ENCODE assay signal across 15 mouse cellular contexts in the genomic region with DNA sequence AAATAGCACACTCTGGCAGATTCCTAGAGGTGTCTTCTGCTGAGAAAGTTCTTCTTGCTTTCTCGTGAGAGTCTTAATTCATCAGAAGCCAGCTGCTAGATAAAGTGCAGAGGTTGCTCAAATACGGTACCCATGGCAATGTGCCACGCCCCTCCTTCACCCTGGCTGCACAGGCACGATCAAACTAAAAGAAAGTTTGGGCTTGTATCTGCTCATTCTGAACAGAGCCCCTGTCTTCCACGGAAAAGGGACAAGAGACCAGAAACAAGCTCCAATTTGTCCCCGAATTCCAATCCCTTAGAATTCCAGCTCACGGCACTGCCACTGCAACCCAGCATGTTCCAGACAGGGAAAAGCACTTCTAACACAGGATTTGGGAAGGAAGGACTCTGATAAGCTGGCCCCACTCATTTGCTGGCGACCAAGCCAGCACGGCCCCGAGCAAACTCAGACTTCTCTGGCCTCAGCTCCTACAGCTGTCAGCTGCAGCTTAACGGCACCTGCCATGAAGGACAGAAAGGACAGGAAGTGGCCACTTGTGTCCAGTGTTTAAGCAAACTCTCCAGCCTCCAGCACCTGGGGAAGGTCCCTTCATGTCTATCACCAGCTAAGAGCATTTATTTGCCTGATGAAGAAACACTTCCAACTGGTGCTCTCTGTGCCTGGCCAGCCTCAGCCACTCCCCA. TPM values are rescaled to one million over a fixed set of nuclear protein-coding genes. Genes with fewer than 3 reads are reported as not detected.
DNase-seq lines count a peak whose midpoint lies in the region; TF ChIP-seq lines count a peak whose summit lies in the region.
"Had no signal": no experiment of that assay in that cellular context is flagged by ENCODE, and none has a peak within 500 bp of the region (broad histone marks: within the 10 kb centered on the region; RNA-seq: fewer than 3 reads in every experiment).

No protein-coding gene starts in this region.

- peaks cover 15% of the 10 kb centered on the region for H3K4me1 ChIP-seq in small intestine, adult 2 months (ENCODE audit: control insufficient read depth, insufficient read depth, insufficient read length, low read length)

- peak overlapping the region; percentile 41 for H3K4me3 ChIP-seq in small intestine, adult 2 months (ENCODE audit: low read depth, low read length)
- H3K4me3 ChIP-seq: hindbrain, embryonic 10.5 days; limb, embryonic 15.5 days had no signal

- H3K27ac ChIP-seq in small intestine, adult 2 months (ENCODE audit: insufficient read depth, low read depth, low read length), result no peak overlapping the region
- H3K27ac ChIP-seq: hindbrain, embryonic 10.5 days; limb, embryonic 15.5 days had no signal

- TF ChIP-seq CTCF in small intestine, adult 2 months (IDR thresholded peaks at IDR 0.05; ENCODE audit: extremely low read depth, insufficient read length, insufficient replicate concordance, low read depth, low read length), result no peak

- intact Hi-C loops in heart, postnatal 10 days (cut with DNase I), result loop anchor here (5.0 kb wide), 1 partner anchor 92 kb away; no protein-coding TSS in a partner anchor

- DNase-seq in heart, adult 11 months, result peak; percentile 94
- DNase-seq in heart, adult 8-10 months (ENCODE audit: low spot score), result no peak
- DNase-seq in heart, postnatal 10 days, result peak; percentile 69 to 71
- peak; percentile 69 for DNase-seq in kidney, postnatal 10 days
- no peak for DNase-seq in neural tube, embryonic 10.5 days (ENCODE audit: extremely low spot score, low spot score)
- DNase-seq in frontal cortex, postnatal 10 days (ENCODE audit: low spot score in 2 of 2), result no peak
- DNase-seq in spleen, adult 12 weeks (ENCODE audit: low spot score), result no peak
- DNase-seq: embryo, embryonic 11 days had no signal

- WGBS in small intestine, adult 2 months, result 17% methylated on average over 11 of the region's 11 CpGs

- H3K36me3 ChIP-seq in small intestine, adult 2 months (ENCODE audit: control insufficient read depth, insufficient read depth, low read length), result peaks cover 21% of the 10 kb centered on the region
- H3K36me3 ChIP-seq: hindbrain, embryonic 10.5 days; limb, embryonic 15.5 days had no signal

- TF ChIP-seq POLR2A in small intestine, adult 2 months (IDR thresholded peaks at IDR 0.05; ENCODE audit: low read depth, low read length), result no peak

- no peaks in the 10 kb centered on the region for H3K27me3 ChIP-seq in small intestine, adult 2 months (ENCODE audit: control insufficient read depth, insufficient read depth, low read length)

RNA-seq across cellular contexts. Expression of a gene that starts 4.9 kb away (rescaled TPM):
- 1 to 10 TPM; 3.5 to 8.8 (median 4.3) TPM for total RNA-seq in heart, adult 8-10 months (2022)
- total RNA-seq in heart, postnatal 10 days (2021), result 10 to 100 TPM in 1 of 2 experiments, 1 to 10 TPM in 1; 9.6 to 12.0 TPM
- polyA plus RNA-seq in small intestine, adult 2 months (2012; rRNA removed), result 11.5 and 20.5 TPM in 2 replicates
- total RNA-seq: monocyte, adult 5-6 weeks had no signal
- polyA plus RNA-seq: CD4-positive, CD25-positive, alpha-beta regulatory T cell, adult 4 months; forebrain, embryonic 11.5 days; hindbrain, embryonic 10.5 days had no signal

RNA-seq across cellular contexts. Expression of a gene that starts 52.5 kb away (rescaled TPM):
- not detected for total RNA-seq in heart, adult 8-10 months (2022)
- not detected for total RNA-seq in heart, postnatal 10 days (2021)
- polyA plus RNA-seq in small intestine, adult 2 months (2012; rRNA removed), result 0.08 TPM in 1 of 2 replicates, not detected in the other
- total RNA-seq: monocyte, adult 5-6 weeks had no signal
- polyA plus RNA-seq: CD4-positive, CD25-positive, alpha-beta regulatory T cell, adult 4 months; forebrain, embryonic 11.5 days; hindbrain, embryonic 10.5 days; limb, embryonic 15.5 days; testis, adult 2 months had no signal

Comparison
In these comparisons a context has a peak if more than half of its experiments do, and no peak if none do; other contexts are left out.
1. DNase-seq: peak in heart, adult 11 months (single experiment), heart, postnatal 10 days (2 of 2) and kidney, postnatal 10 days (single experiment); none in heart, adult 8-10 months (single experiment), neural tube, embryonic 10.5 days (single experiment), frontal cortex, postnatal 10 days (0 of 2) and spleen, adult 12 weeks (single experiment).